Mouse (Mus musculus): Measurements from ENCODE around the gene Tmbim7.
A peak's percentile ranks its signal among the peaks of the same experiment; 100 is the strongest.
"Not testable (repeated sequence)": the region's sequence is repeated elsewhere in the genome, so short reads cannot be mapped to it uniquely, and the experiment has no call there.

Gene Tmbim7

DNA sequence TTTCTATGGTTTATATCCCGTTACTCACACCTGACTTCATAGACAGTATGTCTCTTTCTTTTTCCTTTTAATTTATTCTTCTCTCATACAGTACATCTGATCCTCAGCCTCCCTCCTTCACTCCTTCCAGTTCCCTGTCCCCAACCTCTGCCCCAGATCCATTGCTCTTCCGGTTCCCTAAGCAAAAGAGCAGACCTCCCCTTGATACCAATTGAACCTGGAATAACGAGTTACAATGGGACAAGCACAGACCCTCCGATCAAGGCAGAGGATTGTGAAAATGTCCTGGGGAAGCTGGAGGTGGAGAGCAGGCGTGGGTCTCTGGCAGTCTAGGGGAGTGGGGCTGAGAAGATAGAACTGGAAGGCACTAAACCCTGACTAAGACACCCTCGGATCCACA, at the start of gene Tmbim7:
Gene Tmbim7 (plus strand): TSS at position 301 of the 400 bp plus-strand sequence.
- DNase-seq, result no peak

DNA sequence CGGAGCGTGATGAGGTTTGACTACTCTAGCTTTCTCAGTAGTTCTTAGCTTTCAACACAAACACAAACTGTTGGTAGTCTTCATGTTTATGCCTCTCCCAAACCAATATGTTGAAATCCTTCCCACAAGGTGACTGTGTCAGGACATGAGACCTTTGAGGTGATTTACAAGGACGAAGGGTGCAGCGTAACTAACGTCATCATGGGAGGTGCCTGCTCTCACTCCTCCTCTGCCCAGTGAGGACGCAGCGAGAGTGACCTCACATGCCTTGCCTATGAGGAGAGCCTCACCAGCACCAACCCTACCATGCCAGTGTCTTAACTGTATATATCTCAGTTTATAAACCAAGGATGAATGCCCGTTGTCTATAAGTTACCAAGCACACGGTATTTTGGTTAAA, 43.9 kb upstream of the Tmbim7 start:
- no peak for DNase-seq

DNA sequence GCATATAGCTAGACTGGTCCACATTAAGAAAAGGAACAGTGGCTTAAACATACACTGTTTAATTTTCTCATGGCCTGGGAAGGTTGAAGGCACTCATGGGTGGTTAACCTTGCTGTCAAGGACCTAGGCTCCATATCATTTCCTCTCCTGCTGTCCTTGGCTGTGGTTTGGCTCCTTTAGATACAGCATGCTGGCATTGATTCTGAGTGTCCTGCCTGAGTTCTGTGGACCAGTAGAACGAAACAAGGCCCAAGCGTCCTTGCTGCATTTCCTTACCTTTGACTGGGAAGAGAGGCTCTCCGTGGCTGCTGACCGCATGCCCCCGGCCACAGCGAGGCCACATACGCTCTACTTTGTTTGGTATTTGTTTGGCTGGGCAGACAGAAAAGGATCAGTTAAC, 41.7 kb upstream of the Tmbim7 start:
- no peak for DNase-seq

DNA sequence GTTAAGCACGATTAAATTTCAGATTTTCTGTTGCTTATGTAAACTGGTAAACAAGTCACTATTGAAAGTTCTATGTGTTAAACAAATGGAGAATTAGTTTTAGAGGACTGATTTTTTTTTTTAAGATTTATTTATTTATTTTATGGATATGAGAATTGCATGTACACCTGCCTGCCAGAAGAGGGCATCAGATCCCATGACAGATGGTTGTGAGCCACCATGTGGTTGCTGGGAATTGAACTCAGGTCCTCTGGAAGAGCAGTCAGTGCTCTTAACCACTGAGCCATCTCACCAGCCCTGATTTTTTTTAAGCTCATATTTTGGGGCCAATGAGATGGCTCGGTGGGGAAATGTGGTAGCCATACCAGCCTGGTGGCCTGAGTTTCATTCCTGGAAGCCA, 39.1 kb upstream of the Tmbim7 start:
- DNase-seq, result not testable (repeated sequence)

DNA sequence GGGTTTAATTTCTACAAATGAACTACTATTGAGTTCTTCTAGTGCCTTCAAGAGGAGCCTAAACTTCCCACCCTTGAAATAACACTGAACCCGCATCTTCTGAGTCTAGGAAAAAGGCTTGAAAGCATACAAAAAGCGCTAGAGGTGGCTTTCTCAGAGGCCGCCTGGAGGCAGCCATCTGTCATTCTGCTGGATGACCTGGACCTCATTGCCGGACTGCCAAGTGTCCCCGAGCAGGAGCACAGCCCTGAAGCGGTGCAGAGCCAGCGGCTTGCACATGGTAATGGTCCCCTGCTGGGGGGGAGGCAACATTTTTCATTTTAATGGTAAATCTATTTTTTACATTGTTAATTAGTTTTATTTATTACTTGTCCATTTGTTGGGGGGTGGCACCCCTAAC, 30.5 kb upstream of the Tmbim7 start:
- no peak for DNase-seq

DNA sequence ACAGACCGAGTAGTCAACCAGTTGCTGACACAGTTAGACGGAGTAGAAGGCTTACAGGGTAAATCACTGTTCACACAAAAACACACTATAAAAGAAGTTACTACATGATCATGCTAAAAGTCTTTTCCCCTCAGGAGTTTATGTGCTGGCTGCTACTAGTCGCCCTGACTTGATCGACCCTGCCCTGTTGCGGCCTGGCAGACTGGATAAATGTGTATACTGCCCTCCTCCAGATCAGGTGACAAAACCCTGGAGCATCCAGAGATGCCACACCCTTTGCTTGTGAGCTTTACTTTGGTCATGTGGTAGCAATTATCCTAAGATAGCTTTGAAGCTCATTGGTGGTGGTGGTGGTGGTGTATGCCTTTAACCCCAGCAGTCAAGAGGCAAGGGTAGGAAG, 20.9 kb upstream of the Tmbim7 start:
- no peak for DNase-seq

DNA sequence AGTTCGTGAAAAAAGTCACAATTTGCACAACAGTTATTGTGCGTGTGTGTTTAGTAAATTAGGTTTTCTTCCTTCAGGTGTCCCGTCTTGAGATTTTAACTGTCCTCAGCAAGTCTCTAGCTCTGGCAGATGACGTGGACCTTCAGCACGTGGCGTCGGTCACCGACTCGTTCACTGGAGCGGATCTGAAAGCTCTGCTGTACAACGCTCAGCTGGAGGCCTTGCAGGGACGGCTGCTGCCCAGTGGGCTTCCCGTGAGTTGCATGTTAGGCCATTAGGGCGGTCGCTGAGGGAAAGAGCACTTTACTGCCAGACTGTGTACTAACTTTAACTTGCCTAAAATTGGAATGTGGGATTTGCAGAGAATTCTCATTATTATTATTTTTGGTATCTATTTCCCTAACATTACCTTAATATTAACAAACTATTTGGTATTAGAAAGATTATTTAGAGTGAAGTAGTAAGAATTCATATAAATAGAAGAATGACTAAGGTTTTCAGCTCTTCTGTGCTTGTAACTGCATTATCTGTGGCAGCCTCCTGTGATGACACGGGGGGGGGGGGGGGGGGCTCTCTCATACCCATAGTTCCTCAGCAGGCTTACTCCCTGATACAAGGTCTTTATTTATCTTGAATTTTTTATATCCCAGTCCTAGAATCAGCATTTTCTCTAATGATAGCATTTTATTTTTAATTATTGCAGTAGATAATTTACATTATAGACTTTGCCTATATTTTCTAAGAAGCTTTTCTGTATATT, 19.3 kb upstream of the Tmbim7 start:
- no peak for DNase-seq

DNA sequence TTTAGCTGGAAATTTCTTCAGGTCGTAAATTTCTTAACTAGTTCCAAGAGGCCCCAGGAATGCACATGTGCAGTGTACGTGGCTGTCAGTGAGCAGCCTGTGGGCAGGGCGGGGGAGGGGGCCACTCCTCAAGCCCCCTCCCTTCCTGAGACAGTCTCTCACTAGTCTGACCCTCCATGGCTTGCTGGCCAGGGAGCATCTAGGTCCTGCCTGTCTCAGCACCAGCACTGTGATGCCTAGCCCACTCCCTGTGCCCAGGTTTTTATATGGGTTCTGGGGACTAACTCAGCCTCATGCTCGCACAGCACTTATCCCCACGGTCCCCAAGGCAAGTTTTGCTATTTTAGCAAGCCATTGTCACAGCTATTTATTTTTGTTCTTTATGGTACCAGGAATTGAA, 18.7 kb upstream of the Tmbim7 start:
- no peak for DNase-seq

DNA sequence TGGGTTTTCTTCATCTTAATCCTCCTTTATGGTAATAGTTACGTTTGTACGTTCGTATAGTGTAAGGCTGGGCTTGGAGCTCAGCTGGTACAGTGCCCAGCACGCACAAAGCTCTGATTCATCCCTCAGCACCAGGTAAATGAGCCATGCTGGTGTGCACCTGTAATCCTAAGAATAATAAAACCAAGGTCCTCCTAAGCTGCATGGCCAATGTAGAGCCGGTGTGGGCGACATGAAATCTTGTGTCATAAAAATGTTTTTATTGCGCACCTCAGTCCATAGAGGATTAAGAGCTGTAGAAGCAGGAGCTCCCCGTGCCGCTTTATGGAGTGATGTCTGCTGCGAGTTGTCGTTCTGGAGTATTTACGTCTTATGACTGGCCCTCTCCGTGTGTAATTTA, 17.7 kb upstream of the Tmbim7 start:
- DNase-seq, result no peak

DNA sequence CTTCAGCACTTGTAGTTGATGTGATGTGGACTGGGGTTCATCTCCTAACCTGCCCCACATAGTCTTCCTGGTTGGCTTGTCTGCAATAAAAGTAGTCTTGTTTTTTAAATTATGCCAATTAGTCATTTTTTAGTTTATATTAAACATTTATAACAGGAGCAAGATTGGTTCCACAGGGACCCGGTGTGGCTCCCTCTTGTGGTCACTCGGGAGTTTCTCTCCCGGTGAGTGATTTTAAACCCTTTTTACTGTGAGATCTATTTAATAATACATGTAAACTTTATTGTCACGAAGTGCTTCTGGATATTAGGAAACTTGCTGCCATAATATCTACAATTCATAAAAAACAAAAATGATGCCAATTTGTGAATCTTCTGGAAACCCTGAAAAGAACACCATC, 17.0 kb upstream of the Tmbim7 start:
- no peak for DNase-seq

DNA sequence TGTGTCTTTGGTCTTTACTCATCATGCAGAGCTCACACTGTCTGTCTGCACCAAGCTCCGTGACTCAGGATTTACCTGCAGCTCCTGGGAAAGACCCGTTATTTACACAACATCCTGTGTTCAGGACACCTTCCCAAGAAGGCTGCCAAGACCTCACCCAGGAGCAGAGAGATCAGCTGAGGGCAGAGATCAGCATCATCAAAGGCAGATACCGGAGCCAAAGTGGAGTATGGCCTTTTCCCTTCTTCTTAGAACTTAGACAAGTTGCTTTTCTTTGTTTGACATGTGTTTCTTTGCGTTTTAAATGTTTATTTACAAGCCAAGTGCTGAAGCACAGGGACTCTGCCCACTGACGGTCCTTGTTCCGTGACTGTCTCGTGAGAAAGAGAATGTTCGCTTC, 15.7 kb upstream of the Tmbim7 start:
- no peak for DNase-seq

DNA sequence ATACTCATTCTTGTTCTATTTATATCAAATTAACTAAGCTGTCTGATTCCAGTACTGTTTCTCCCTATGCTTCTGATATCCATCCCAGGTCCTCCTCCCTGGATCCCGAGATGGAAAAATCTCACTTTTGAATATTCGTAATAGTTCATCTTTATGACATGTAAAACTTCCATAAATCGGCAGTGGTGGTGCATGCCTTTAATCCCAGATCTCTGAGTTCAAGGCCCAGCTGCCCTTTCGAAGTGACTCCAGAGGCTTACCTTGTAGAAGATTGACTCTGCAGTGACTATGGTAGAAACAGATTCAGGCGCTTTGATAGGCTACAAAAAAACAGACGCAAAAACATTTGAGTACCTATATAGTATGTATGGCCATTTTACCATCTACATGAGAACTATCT, 6.4 kb upstream of the Tmbim7 start:
- no peak for DNase-seq

DNA sequence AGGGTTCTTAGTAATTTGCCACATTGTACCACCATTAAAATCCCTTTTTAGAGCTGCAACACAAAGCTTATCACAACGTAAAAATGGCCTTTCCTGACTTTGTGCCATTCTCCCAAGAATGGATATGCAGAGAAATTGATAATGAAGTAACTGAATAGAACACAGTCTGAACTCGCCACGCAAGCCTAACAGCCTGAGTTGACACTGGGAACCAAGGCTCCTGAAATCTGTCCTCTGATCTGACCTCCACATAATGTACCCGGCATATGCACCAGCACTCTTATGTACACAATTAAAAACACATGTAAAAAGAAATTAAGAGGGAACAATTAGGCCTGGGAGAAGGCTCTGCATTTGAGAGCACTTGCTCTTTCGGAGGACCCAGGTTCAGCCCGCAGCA, 5.7 kb upstream of the Tmbim7 start:
- DNase-seq, result no peak

DNA sequence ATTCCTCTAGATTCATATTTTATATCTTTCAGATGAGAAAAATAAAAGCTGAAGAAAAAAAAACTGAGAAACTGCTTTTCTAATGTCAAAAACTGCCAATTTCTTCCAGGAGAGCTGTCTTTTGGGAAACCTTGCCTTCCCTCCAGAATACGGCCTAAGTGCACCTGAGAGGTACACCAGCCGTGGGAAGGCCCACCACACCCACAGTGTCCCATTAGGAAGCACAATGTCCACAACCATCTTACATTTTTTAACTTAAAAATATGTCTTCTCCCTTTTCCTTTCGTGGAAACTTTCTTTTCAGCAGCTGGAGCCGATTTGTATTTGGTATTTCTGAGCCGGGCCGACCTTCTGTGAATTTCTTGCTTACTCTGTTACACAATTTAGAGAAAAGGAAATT, 4.4 kb upstream of the Tmbim7 start:
- no peak for DNase-seq

DNA sequence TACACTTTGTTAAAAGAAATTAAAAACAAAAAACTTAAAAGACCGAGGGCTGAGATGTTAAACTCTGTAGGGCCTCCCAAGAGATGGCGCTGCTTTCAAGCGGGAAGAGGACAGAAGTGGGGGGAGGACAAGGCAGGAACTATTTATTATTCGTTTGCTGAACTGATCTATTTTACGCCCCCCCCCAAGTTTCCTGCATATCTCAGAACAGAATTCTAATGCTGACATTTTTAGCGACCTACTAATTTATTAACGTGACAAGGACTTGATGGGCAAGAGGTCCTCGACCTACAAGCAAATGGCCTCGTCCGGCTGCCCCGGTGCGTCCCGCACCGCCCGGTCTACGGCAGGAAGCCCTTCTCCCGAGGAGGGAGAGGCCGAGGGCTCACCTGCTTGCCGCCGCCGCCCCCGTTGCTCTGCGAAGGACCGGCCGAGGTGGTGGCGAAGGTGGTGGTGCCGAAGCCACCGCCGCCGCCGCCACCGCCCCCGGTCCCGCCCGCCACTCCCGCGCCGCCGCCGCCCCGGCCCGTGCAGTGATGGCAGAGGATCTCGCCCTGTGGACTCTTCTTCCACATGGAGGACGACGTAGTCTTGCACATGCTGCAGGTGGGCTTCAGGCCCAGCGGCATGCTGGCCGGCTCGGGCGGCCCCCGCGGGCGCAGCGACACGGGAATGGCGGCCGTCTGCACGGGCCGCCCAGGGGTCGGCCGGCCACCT, 3.8 kb upstream of the Tmbim7 start:
- DNase-seq, result peak; percentile 27 to 66

DNA sequence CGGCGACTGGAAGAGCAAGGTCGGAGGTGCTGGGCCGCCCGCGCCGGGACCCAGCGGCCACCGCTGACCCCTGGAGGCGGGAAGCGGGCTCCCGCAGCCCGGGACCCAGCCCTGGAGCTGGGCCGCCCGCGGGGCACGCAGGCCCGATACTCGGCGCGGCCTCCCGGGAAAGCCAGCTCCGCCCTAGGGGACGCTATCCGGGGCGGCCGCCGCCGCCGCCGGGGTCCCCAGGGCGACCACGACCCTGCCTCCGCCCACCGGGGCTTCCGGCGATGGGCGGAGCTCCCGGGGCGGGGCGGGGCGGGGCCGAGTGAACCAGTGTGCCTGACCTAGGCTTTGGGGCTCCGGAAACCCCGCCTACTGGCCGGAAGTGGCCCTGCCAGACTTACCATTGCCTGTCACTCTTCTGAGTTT, 3.3 kb upstream of the Tmbim7 start:
- peak; percentile 91 to 96 for DNase-seq

DNA sequence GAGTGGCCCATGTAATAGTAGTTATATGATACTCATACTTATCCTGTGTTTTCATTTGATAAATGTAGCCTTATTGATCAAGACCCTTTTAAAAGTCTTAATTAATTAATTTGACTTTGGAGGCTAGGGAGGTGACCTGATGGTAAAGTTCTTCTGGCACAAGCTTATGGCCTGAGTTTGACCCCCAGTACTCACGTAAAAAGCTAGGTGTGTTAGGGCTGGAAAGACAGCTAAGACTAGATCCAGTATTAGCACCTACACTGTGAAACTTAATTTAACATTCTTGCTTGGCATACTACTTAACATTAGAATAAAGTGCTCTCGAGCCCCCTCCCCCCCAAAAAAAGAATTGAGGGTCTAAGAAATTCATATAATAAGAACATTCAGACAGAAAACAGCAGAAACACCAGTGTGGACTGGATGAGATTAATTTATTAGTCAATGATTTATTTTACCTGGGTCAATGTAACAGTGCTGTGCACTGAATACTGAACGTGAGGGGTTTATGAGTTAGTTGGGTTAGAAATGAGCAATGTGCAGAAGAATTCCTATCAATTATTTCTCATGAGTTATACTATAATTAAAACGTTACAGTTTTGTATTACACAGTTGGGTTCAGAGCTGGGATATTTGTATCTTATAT, 2.7 kb upstream of the Tmbim7 start:
- DNase-seq, result no peak

DNA sequence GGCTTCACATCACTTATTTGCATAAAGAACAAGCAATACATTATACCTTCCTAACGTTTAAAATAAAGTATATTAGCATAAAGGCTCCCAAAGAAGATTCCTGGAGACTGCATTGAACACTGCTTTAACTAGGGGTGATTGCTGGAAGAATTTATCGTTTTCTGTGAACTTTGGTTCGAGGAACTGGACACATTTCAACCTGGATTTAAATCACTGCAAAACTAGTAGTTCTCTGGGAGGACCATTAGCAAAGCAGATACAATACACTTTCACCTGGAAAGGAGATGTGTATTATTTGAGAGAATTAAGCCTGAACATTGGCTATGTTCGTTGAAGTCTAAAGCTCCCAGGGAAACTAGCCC, 2.2 kb upstream of the Tmbim7 start:
- no peak for DNase-seq

DNA sequence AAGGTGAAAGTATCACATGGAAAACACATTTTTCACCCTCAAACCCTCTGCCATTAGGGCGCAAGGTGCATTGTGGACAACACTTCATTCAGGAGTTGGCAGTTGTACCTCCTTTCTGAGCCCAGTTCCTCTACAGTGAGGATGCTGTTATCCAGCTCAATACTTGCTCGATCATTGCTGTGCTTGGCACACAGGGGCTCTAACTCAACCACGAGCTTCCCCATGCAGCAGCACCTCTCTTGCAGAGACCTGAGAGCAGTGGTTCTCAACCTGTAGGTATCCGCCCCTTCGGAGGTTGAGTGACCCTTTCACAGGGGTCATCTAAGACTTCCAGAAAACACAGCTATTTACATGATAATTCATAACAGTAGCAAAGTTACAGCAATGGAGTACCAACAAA, 640 bp downstream of the Tmbim7 start:
- no peak for DNase-seq

DNA sequence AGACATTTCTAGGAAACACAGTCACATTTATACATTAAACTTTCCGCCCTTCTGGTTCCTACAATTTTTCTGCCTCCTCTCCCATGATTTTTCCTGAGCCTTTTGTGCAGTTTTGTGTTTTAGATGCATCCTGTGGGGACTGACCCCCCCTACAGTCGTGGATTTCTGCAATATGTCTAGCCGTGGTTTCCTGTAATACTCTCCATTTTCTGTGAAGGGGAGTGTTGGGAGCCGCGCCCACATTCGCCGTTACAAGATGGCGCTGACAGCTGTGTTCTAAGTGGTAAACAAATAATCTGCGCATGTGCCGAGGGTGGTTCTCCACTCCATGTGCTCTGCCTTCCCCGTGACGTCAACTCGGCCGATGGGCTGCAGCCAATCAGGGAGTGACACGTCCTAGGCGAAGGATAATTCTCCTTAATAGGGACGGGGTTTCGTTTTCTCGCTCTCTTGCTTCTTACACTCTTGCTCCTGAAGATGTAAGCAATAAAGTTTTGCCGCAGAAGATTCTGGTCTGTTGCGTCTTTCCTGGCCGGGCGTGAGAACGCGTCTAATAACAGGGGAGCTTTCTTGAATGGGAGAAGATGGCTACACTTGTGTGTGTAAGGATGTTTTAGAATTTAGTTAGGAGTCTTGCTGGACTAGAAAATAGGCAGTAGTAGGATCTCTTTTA, 2.1 kb downstream of the Tmbim7 start:
- not testable (repeated sequence) for DNase-seq

DNA sequence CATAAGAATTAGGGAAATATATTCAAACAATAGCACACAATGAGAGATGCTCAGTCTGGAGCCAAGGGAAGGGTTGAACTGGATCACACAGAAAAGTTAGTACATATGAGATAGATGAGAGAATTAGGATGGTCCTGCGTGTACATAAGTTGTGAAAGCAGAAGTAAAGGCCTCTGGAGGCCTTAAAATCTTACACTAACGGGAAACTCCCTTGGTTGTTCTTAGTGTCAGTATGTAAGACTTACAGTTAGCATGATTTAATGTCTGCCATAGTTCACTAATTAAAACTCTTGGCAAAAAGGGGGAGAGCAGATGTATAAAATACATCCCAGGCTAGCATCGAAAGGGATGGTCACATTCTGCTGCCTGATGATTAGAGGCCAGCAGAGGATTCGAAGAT, 2.8 kb downstream of the Tmbim7 start:
- no peak for DNase-seq

DNA sequence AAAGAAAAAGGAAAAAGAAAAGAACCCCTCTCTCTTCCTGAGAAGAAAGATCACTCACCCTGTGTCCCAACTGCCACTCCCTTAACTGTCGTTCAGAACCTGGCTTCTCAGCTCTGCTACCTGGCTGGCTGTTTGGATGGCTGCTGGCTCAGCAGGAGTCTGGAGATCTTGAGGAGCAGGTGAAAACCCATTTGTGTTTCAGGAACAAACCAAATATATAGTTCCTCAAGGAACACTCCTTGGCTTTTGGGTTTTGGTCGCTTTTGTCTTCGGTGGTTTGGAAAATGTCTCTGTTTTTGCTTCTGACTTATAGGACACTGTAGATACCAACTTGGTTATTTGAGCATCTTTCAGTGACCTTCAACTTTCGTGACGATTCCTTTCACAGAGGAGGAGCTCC, 6.1 kb downstream of the Tmbim7 start, which contains the start of gene Gatad1:
Gene Gatad1 (minus strand): TSS at position 101 of the 400 bp plus-strand sequence.
- DNase-seq, result no peak

DNA sequence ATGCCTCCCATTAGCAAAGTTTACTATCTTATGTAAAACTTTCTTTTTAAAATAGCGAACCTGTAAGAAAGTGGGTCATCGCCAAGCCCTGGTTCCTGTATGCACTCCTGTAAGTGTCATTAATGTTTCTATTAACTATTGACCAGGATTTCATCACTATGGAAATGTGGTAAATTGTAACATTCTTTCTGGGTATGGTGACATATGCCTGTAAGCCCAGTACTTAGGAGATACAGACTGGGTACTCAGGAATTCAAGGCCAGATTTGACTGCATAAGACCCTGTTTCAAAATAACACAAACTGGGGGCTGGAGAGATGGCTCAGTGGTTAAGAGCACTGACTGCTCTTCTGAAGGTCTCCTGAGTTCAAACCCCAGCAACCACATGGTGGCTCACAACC, 14.2 kb downstream of the Tmbim7 start:
- no peak for DNase-seq

DNA sequence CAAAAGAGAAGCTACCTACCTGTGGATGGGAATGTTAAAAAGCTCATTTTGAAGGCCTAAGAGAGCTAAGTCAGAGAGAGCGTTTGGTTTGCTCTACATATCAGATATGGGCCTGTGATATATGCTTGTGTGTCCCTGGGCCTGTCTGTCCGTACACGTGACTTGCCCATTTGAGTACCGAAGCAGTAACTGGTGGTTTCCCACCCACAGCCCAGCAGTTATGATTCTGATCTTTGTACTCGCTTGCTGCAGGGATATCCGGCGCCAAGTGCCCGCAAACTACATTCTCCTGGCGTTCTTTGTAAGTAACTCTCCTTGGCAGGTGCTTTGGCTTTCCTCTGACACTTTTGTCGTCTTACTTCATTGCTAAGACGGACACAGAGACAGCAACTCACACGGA, 15.6 kb downstream of the Tmbim7 start:
- DNase-seq, result no peak

All from lung, postnatal 4 days (tissue).